Mouse (Mus musculus) spleen, postnatal 14 days (tissue): ENCODE data around the gene Tmem240.
A peak's percentile ranks its signal among the peaks of the same experiment; 100 is the strongest.
"Not testable (repeated sequence)": the region's sequence is repeated elsewhere in the genome, so short reads cannot be mapped to it uniquely, and the experiment has no call there.

Experiments
- DNase-seq, 2 experiments: peaks; one replicate each; pipeline ENCODE4 v3.0.0; 2021 to 2022; ENCODE audit warnings: low spot score in 2 of 2

The Tmem240 gene

GRCm38 (mm10) chr4:155770626-155771025, 36.0 kb downstream of the Tmem240 start:
- no peak for DNase-seq

GRCm38 (mm10) chr4:155771706-155772105, 37.1 kb downstream of the Tmem240 start:
- no peak for DNase-seq

- no peak for DNase-seq
Measured at GRCm38 (mm10) chr4:155772786-155773185, 38.2 kb downstream of the Tmem240 start.

- DNase-seq = no peak
Measured at GRCm38 (mm10) chr4:155773335-155774078, 38.9 kb downstream of the Tmem240 start.

- peak; percentile 75 to 80 for DNase-seq
Measured at GRCm38 (mm10) chr4:155774280-155774754, 39.7 kb downstream of the Tmem240 start, which contains the start of gene Vwa1. Gene Vwa1, minus strand, starts transcription at chr4:155774698.

GRCm38 (mm10) chr4:155774971-155775740, 40.6 kb downstream of the Tmem240 start:
- no peak for DNase-seq

GRCm38 (mm10) chr4:155775855-155776254, 41.3 kb downstream of the Tmem240 start:
- DNase-seq = no peak

GRCm38 (mm10) chr4:155776704-155777335, 42.2 kb downstream of the Tmem240 start:
- no peak for DNase-seq

GRCm38 (mm10) chr4:155777816-155778215, 43.2 kb downstream of the Tmem240 start:
- DNase-seq = no peak

GRCm38 (mm10) chr4:155779498-155779897, 44.9 kb downstream of the Tmem240 start:
- no peak for DNase-seq

- no peak for DNase-seq
Measured at GRCm38 (mm10) chr4:155780895-155781294, 46.3 kb downstream of the Tmem240 start.

- no peak for DNase-seq
Measured at GRCm38 (mm10) chr4:155783486-155784080, 49.0 kb downstream of the Tmem240 start.

GRCm38 (mm10) chr4:155784081-155784701, 49.6 kb downstream of the Tmem240 start:
- DNase-seq = peak; percentile 55 to 72

GRCm38 (mm10) chr4:155785246-155785645, 50.6 kb downstream of the Tmem240 start:
- DNase-seq = no peak

GRCm38 (mm10) chr4:155785819-155786218, 51.2 kb downstream of the Tmem240 start, which contains the start of gene Tmem88b:
Gene Tmem88b, minus strand, starts transcription at chr4:155785874.
- DNase-seq = no peak

GRCm38 (mm10) chr4:155788300-155788699, 53.7 kb downstream of the Tmem240 start:
- DNase-seq = peak in 1 of 2 experiments; percentile 47

GRCm38 (mm10) chr4:155788833-155789232, 54.2 kb downstream of the Tmem240 start:
- DNase-seq = not testable (repeated sequence)

GRCm38 (mm10) chr4:155790021-155790489, 55.5 kb downstream of the Tmem240 start, which contains the start of gene Ankrd65:
Gene Ankrd65, plus strand, starts transcription at chr4:155790439.
- no peak for DNase-seq
